Mouse (Mus musculus): ENCODE results near the gene Xaf1.
"Not testable (repeated sequence)": the region's sequence is repeated elsewhere in the genome, so short reads cannot be mapped to it uniquely, and the experiment has no call there.

Xaf1 gene

DNA sequence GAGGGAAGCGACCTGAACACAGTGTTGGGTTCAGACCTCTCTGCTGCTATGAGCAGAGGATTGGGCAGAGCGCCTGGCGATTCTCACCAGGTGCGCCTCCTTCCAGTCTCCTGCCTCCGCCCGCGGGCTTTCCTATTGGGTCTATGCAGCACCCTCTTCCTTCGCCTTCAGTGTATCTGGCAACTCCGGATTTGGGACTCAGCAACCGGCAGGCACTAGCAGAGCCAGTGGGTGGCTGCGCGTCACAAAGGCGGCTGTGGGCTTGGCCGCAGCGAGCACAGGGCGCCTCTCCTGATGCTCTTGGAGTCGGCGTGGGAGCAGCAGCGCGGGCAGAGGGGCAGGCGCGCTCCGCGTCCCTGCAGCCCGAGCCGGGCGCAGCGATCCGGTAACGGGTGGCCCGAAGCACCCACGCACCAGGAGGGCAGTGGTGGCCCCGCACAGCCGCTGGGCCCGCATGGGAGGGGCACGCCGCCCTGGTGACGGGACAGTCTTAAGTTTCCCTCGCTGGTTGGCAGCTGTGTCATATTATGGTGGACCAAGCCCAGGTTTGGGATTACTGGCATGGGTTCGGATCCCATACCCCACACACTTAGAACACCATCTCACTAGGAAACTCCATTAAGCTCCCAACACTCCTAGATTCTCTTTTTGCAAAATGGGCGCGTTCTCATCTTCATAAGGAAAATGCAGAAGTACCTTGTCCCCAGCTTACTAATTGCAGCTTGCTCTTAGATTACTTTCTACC, 12.9 kb downstream of the Xaf1 start, which contains the start of gene Fbxo39:
Gene Fbxo39 (plus strand): TSS at position 294 of the 745 bp plus-strand sequence.
- DNase-seq, result no peak

DNA sequence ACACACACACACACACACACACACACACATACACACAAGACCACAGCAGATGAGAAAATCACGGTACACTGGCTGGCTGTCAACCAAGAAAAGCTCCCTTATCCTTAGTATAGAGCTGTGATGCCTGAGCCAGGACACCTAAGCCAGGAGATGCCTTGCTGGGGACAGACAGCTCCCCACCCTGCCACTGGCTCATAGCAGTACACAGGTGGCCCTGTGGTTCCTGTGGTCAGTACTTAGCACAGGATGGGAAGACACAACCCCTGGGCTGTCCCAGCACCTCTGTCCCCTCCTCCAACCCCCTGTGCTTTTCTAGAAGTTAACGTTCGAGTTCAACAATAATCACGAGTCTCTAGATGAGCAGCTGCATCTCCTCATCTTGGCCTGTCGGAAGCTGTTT, 16.6 kb downstream of the Xaf1 start:
- DNase-seq, result no peak

DNA sequence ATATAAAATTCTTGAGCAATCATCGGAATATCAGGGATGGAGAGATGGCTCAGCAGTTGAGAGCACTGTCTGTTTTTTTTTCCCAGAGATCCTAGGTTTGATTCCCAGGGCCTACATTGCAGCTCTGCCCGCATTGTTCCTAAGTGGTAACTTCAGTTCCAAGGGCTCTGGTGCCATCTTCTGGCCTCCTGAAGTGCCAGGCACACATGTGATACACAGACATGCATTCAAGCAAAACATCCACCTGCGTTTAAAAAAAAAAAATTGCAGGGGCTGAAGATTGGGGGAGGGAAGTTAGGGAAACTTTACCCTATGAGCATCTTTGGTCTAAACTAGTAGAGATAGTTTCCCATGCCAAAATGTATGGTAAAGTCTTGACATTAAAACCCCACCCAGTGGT, 23.0 kb downstream of the Xaf1 start:
- peak; percentile 24 for DNase-seq

DNA sequence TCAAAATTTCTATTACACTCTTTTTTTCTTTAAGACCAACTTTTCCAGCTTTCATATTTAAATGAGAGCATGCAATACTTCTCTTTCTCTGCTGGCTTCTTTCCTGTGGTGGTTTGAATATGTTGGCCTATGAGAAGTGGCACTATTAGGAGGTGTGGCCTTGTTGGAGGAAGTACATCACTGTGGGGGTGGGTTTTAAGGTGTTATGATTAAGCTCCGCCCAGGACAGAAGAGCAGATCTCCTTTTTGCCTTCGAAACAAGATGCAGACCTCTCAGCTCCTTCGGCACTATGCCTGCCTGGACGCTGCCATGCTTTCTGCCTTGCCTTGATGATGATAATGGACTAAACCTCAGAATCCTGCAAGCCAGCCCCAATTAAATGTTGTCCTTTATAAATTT, 24.3 kb downstream of the Xaf1 start:
- DNase-seq, result no peak

DNA sequence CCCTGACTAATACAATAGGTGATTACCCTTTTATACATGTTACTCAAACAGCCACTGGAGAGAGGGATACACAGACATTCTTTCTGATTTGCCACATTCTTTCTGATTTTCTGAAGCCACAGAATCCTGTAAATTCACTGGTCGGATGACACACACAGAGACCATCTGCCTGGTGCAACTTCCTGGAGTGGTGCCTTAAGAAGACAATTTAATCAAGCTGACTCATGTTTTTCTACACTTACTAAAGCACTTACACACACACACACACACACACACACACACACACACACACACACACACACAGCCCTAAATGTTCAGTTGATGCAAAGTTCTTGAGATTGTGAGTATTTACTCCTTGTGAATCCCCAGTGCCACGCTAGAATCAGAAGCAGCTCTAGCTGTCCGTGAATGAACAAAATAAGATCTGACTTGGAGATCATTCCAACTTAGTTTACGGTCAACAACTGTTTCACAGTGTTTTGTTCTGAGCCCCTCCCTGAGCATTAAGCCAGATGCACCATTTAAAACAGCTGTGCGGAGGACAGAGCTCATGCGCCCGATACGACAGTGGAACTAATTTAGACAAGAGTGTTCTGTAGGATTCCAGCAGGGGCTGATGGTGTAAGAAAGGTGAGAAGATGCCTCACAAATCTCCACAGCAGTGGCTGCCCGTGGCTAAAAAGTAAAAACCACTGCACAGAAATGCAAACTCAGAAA, 31.7 kb downstream of the Xaf1 start:
- no peak for DNase-seq

DNA sequence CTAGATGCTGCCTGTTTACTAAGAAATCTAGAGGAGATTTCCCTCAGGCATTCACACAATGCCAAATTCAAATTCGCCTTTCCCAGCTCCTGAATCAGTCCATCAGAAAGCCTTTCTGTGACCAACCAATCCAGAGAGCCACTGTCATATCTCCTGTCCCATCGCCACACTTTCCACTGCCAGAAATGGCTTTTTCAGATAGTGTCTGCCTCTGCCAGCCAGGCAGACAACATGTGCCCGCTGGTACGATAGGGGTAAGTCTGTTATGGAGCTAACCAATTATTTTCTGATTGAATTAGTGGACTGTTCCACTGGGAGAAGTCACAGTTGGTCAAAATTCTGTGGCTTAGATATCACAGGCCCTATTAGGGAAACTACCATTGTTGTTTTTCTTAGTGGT, 33.2 kb downstream of the Xaf1 start:
- DNase-seq, result no peak

DNA sequence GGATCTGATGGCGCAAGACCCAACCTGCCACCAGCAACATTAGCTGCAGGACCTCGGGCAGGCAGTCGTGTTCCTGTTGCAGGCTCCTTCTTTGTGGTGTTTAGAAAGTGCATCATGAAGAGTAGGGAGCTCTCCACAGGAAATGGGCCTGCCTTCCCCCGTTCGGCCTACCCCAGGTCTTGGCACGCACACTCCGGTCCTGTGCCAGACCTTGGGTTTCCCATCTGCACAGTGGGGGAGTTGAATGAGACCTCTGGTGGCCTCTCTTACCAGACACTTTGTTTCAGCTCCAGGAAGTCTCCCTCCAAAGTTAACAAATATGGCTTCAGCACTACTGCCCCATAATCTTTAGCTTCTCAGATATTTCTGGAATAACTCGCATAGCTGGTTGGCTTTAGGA, 35.3 kb downstream of the Xaf1 start:
- DNase-seq, result no peak

DNA sequence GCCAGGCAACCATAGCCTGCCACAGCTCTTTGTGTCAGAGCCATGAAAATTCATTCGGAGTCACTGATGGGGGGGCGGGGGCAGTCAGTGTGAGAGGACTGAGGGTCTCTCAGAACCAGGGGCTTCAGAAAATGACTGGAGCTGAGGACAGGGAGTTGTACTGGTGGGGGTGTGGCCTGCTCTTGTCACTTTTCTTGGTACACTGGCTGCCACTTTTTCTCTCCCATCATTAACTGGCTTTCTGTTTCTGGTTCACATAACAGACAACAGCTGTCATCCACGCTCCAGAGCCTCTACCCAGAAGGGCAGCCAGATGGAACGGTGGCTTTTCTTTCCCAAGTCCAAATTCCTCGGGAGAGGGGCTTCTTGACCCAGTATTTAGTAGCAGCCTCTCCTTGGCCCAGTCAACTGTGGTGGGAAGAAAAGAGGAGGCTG, 37.0 kb downstream of the Xaf1 start:
- no peak for DNase-seq

DNA sequence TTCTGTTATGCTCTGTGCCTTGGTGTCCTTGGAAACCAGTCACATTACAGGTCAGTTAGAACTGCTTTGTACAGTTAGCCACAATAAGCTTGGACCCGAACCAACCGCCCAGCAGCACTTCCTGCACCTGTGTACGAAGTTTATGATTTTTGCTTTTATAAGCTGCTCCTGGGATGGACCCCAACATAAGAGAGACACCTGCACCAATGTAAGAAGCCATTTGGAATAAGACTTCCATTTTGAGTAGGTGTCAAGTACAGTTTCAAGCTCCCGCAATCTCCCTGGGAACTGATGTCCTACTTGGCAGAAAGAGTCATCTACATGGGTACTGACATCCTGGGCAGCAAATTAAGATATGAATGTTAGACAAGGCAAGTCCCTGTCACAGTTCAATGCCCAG, 38.3 kb downstream of the Xaf1 start:
- no peak for DNase-seq

DNA sequence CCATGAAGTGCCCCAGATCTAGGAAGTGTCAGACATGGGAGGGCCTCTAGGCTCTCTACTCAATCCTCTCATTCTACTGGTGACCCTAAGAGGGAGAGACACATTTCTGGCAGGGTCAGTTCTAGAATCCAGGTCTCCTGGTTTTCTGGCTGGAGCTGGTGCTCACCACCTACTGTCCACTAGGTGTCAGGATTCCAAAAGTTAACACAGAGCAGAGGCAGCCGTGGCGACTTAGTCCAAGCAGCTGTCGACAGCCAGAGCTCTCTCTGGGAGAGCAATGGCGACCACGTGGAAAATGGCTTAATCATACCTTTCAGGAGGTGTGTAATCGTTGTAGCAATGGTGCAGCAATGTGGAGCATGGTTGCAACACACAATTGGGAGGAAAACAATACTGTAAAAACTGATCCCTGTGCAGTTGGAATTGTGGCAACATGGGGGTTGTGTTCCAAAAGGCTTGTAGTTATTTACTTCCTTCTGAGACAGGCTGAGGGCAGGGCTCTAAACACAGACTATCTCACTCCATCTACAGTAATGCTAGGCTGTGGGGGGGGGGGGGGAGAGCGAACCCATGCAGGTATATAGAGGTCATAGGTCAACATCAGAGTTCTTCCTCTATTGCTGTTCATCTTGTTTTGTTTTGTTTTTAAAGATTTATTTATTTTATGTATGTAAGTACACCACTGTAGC, 41.3 kb downstream of the Xaf1 start:
- DNase-seq, result peak; percentile 76

DNA sequence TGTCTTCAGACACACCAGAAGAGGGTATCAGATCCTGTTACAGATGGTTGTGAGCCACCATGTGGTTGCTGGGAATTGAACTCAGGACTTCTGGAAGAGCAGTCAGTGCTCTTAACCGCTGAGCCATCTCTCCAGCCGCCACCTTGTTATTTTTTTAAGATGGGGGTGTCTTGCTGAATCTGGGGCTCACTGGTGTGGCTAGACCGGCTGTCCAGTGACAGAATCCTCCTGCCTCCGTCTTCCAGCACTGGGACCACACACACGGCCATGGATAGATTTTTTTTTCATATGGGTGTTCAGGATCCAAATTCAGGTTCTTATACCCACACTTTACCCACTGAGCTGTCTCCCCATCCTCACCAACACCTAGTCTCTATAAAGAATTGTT, 41.8 kb downstream of the Xaf1 start:
- DNase-seq, result not testable (repeated sequence)

DNA sequence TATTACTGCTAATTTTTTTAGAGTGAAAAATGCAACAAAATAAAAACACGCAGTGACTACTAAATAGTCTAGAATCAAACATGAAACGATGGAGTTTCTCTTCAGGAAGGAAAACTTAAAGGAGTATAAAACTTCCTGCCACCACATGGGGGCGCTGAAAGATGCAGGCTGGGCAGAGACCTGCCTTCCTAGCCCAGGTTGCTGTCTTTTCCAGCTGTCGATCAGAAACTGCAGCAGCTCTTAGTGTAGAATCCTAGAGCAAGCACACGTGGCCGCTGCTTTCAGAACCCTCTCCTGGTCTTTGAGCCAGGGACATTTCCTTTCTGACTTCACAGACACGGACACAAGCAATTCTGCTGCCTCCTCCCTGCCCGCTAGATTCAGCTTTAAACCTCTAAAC, 42.5 kb downstream of the Xaf1 start:
- peak; percentile 67 for DNase-seq

DNA sequence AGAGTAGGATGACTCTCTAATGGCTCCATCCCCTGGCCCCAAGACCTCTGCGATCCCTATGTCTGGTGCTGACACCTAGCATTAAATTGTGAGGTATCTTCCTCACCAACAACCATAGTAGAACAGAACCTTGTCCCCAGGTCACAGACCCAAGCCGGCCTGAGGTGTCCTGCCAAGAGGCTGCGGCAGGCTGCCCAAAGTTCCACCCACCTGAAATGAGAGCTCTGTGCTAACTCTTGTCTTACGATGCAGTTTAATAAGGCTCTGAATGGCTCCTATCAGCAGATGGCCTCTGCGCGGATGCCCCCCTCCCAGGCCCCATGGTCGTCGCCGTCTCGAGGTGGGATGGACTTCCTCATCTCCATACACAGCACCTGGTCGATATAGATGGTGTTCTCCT, 43.1 kb downstream of the Xaf1 start:
- DNase-seq, result peak; percentile 51

DNA sequence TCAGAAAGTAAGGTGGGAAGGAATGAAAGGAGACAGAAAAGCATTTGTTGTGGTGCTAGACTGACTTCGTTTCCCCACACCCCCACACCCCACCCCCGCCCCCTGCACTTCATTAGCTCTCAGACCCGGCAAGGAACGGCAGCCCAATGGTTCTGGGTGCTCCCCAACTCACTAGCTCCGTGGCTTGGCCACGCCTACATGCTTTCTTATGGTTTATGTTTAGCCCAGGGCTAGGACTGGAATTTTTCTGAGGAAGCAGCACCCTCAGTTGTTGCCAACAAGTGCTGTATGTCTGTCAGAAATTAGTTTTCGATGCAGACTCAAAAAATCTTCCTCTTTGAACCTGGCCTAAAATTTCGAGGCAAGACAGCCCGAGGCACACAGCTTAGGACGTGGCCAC, 47.1 kb downstream of the Xaf1 start:
- peak; percentile 55 for DNase-seq

DNA sequence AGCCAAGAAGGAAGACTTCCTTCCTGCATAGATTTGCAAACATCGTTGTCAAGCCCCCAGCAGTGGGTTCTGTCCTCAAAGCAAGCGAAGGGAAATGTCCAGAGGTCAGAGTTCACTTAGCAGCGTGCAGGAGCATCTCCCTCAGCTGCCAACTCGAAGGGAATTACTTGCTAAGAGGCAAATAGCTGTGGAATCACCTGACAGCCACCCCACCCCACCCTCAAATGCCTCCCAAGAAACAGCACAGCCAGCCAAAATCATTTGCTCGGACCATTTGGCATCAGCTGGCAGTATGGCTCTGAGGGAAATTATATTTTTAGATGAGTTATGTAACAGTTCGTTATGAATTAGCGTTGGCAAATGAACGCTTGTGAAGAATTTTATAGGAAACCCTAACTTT, 47.6 kb downstream of the Xaf1 start:
- peak; percentile 36 for DNase-seq

DNA sequence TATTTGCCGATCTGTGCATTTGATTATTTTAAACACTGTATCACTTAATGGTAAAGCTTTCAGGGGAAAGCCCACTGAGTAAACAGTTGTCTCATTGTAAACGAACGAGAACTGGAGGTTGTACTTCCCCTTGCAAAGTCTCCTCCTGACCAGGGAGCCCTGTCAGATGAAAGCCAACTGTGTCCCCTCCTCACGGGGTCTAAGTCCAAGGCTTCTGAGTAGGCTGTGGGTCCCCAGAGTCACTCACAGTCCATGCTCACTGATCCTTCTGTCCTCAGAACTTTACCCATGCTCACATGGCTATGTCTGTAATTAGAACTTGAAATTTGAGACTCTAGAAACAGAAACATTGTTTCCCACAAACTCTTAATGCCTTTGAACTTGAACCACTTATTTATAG, 48.2 kb downstream of the Xaf1 start:
- DNase-seq, result no peak

DNA sequence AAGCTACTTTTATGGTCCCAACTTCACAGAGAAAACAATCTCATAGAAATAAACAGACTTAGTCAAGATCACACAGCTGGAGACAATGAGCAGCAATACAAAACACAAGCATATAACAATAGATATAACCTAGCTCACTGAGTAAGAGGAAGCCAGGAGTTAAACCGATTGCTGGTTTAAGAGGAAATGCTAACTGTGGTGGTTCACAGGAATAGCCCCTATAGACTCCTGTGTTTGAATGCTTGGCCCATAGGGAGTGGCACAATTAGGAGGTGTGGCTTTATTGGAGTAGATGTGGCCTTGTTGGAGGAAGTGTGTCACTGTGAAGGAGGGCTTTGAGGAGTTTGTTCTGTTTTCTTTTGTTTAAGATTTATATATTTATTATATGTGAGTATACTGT, 50.8 kb downstream of the Xaf1 start:
- no peak for DNase-seq

DNA sequence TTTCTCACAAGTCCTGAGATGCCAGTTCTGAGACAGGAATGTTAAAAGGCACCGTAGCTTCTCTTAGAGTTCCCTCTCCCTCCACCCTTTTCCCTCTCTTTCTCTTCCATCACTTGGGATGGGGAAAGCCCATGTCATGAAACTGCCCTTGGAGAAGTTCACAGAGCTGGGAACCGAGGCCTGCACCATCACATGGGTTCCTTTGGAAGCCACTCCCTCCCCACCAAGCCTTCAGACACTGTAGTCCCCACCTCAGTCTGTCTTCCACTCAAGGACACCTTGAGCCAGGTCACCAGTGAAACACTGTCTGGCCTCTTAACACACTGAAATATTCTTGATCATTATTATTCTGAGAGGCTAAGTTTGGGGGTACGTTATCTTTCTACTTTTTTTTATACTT, 51.8 kb downstream of the Xaf1 start:
- no peak for DNase-seq

DNA sequence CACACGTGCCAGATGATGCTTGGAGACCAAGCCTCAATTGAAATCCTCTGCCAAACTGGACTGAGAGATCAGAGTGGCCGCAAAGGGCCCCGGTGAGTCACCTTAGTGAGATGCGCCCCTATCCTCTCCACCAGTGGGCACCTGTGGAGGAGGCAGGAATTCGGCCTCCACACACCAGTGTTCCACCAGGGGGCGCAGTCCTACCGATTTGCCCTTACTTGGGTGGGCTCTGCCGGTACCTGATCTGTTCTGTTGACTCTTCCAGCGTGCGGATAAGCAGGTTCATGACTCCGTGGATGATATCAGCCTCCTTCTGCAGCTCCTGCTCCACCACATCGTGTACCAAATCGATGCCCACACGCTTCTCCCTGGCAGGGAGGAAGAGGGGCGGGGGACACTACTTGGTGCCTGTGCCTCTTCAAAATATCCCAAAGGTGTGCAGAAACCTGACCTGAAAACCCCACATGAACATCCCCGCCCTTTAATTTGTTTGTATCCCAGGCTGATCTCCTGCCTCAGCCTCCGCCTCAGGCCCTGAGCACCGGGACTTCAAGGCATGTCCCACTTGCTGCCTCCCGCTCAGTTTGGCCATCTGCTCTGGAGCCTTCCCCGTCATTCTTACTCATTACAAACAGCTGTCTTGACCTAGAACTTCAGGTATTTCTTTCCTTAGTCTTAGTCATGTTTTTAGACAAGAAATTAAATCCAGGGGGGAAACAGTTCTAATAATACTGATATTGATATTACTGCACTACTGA, 53.7 kb downstream of the Xaf1 start:
- DNase-seq, result peak; percentile 76

DNA sequence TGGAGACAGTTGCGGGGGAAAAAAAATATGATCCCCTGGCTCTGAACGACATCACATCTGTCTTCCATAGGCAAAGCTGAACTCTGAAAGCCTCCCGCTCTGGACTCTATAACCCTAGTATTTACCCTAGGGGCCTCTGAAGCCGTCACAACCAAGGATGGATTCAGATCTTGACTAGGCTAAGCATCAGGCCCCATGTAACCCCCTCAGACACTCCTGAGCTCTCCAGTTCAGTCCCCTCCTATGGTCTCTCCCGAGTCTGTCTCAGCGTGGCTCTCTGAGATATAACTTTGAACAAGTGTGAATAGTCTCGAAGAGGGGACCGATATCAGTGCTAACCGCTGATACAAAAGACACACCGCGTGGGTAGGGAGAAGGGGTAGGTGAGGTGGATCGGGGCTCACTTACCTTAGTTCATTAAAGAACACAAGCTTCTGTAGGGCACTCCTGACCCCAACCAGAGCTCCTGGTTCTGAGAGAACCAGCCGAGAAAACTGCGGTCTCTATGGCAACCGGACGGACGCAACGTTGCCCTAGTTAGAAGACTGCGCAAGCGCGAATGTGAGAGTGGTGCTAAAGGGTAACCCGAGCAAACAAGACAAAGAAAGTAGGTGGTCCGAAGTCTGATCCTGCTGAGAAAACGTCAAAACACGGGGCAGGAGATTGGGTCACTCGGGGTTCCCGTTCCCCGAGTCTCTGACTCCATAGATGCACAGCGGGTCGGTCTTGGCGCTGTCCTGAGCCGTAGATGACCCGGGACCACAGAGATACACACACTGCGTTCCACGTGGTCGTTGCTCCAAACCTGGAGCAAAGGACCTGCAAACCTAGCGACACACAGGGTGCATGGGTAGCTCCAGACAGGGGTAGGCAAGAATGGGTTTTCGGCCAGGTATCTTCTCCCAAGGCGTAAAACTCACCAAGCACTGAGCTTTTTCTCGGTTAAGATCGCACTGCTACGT, 60.2 kb downstream of the Xaf1 start:
- DNase-seq, result peak; percentile 65

DNA sequence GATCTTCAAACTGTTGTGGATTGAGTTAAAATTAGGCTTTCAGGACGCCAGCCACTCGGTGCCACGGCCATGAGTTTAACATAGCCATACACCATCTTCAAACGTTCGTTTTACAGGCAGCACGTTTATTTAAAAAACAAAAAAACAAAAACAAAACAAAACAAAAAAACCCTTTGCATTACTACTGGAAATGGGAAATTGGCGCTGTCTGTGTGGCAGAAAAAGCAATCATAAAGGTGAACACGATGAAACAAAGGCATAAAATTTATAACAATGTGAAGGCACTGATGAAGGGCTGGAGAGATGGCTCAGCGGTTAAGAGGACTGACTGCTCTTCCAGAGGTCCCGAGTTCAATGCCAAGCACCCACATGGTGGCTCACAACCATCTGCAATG, 60.9 kb downstream of the Xaf1 start, which contains the start of gene Tekt1:
Gene Tekt1 (minus strand): TSS at position 96 of the 395 bp plus-strand sequence.
- DNase-seq, result no peak

Measured in kidney, adult 18-20 months (tissue).